Mouse (Mus musculus): ENCODE measurements around the gene Brd3os. TPM values are rescaled to one million over a fixed set of nuclear protein-coding genes. Genes with fewer than 3 reads are reported as not detected.

The Brd3os gene
- polyA plus RNA-seq, 1 experiment from 2014 or later = 3.6 TPM

- H3K27me3 ChIP-seq (ENCODE audit: control insufficient read depth, insufficient read depth, low read length) = no peaks in the 10 kb centered on the region
- ATAC-seq (replicated peaks; ENCODE audit: extremely low read depth, insufficient read depth, low FRiP score) = no peak
- H3K36me3 ChIP-seq (ENCODE audit: control insufficient read depth, insufficient read depth) = peaks cover 2% of the 10 kb centered on the region; the same call in 1 of the 2 replicates
- H3K9me3 ChIP-seq (replicated peaks; ENCODE audit: control insufficient read depth, low read length) = no peaks in the 10 kb centered on the region
- H3K4me2 ChIP-seq (ENCODE audit: low read depth, low read length) = no peak overlapping the region
- WGBS = 72% methylated on average over 3 of the region's 3 CpGs
- H3K4me1 ChIP-seq (ENCODE audit: control insufficient read depth, insufficient read depth, low read length) = peaks cover 54% of the 10 kb centered on the region
- no peak overlapping the region for H3K9ac ChIP-seq (ENCODE audit: low read length)
- no peak overlapping the region for H3K27ac ChIP-seq (ENCODE audit: low read length)
- no peak overlapping the region for H3K4me3 ChIP-seq (ENCODE audit: low read length)
Measured at GRCm38 (mm10) chr2:27469991-27470355, 27.8 kb downstream of the Brd3os start.

GRCm38 (mm10) chr2:27470535-27470934, 28.4 kb downstream of the Brd3os start:
- H3K4me2 ChIP-seq (ENCODE audit: low read depth, low read length) = no peak overlapping the region
- peaks cover 2% of the 10 kb centered on the region; the same call in 1 of the 2 replicates for H3K36me3 ChIP-seq (ENCODE audit: control insufficient read depth, insufficient read depth)
- ATAC-seq (replicated peaks; ENCODE audit: extremely low read depth, insufficient read depth, low FRiP score) = no peak
- H3K4me1 ChIP-seq (ENCODE audit: control insufficient read depth, insufficient read depth, low read length) = peaks cover 54% of the 10 kb centered on the region
- H3K9me3 ChIP-seq (replicated peaks; ENCODE audit: control insufficient read depth, low read length) = no peaks in the 10 kb centered on the region
- WGBS = 78% methylated on average over 2 of the region's 2 CpGs
- H3K27me3 ChIP-seq (ENCODE audit: control insufficient read depth, insufficient read depth, low read length) = no peaks in the 10 kb centered on the region
- no peak overlapping the region for H3K9ac ChIP-seq (ENCODE audit: low read length)
- no peak overlapping the region for H3K4me3 ChIP-seq (ENCODE audit: low read length)
- no peak overlapping the region for H3K27ac ChIP-seq (ENCODE audit: low read length)

DNA sequence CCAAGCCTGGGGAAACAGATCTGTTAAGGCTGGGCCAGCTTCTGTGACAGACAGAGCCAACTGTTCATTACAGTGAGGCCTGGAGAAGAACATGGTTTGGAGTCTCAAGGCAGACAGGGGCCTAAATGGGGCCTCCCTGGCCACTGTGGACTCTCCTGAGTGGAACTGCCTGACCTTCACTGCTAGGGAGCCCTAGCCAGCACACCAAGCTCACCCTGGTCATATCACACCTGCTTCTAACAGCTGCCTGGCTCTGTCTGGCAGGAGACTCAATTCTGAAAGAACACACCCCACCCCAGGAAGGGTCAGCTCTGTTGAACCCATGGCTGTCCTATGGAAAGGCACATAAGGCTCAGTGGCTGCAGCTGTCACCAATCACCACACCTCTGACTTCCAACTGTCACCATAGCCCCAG, 29.1 kb downstream of the Brd3os start:
- Histone ChIP-seq H3K27ac (ENCODE audit: low read length) (no peak overlapping the region), H3K9me3 (replicated peaks; ENCODE audit: control insufficient read depth, low read length) (no peaks in the 10 kb centered on the region), H3K4me3 (ENCODE audit: low read length) (no peak overlapping the region), H3K27me3 (ENCODE audit: control insufficient read depth, insufficient read depth, low read length) (no peaks in the 10 kb centered on the region), H3K36me3 (ENCODE audit: control insufficient read depth, insufficient read depth) (peaks cover 2% of the 10 kb centered on the region; the same call in 1 of the 2 replicates), H3K9ac (ENCODE audit: low read length) (no peak overlapping the region), H3K4me2 (ENCODE audit: low read depth, low read length) (no peak overlapping the region), H3K4me1 (ENCODE audit: control insufficient read depth, insufficient read depth, low read length) (peaks cover 54% of the 10 kb centered on the region)
- no peak for ATAC-seq (replicated peaks; ENCODE audit: extremely low read depth, insufficient read depth, low FRiP score)

DNA sequence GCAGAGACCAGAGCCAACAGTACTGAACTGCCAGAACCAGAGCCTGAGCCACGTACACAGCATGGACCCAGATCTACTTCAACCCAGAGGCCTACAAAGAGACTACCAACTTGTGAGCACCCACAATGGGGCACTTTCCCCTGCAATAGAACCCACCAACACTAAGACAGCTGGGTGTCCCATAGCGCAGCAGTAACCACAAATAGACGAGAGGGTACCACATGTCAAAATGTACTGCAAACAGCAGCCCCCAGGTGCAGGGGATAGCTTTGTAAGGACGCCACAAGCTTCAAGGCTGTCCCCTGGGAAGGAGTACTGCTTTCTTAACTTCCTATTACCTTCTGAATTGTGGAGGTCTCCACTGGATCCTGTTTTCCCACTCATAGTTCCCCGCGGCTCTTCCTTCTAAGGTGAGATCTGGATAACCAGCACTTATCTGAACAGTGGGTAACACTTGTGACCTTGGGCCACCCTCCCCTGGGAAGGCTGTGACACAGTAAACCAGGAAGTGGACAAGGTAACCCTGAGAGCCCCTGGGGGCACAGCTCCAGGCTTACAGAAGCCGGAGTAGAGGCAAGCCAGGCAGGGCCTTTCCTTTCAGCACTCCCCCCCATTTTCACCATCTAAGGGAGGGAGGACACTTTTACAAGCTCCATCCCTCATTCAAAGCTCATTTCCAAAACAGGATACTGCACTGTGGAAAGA, 31.1 kb downstream of the Brd3os start:
- Histone ChIP-seq H3K9me3 (replicated peaks; ENCODE audit: control insufficient read depth, low read length) (no peaks in the 10 kb centered on the region), H3K36me3 (ENCODE audit: control insufficient read depth, insufficient read depth) (no peaks in the 10 kb centered on the region), H3K4me3 (ENCODE audit: low read length) (peak overlapping the region; percentile 96), H3K4me1 (ENCODE audit: control insufficient read depth, insufficient read depth, low read length) (peaks cover 64% of the 10 kb centered on the region), H3K27ac (ENCODE audit: low read length) (peak overlapping the region; percentile 97), H3K9ac (ENCODE audit: low read length) (peak overlapping the region; percentile 97), H3K4me2 (ENCODE audit: low read depth, low read length) (peak overlapping the region; percentile 84), H3K27me3 (ENCODE audit: control insufficient read depth, insufficient read depth, low read length) (no peaks in the 10 kb centered on the region)
- ATAC-seq (replicated peaks; ENCODE audit: extremely low read depth, insufficient read depth, low FRiP score) = no peak
- 43% methylated on average over 7 of the region's 7 CpGs for WGBS

DNA sequence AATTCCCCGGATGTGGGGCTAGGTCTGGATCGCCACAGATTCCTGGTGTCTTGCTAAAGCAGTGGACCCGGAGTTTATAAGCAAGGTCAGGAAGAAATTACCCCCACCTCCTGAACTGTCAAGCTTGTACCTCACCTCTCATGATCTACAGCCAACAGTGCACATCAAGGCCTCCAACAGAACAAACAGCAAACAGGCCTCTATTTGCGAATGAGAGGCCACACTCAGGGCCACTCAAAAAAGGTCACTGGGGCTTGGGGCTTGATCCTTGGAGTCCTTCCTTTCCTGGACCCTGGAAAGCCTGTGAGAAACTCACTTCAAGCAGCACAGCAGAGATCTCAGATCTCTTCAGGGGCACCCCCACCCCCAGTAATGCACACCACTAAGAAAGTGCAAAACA, 31.8 kb downstream of the Brd3os start:
- H3K36me3 ChIP-seq (ENCODE audit: control insufficient read depth, insufficient read depth) = no peaks in the 10 kb centered on the region
- WGBS = 22% methylated on average over 4 of the region's 4 CpGs
- no peak for ATAC-seq (replicated peaks; ENCODE audit: extremely low read depth, insufficient read depth, low FRiP score)
- H3K9ac ChIP-seq (ENCODE audit: low read length) = peak overlapping the region; percentile 97
- peak overlapping the region; percentile 97 for H3K27ac ChIP-seq (ENCODE audit: low read length)
- H3K4me3 ChIP-seq (ENCODE audit: low read length) = peak overlapping the region; percentile 96
- H3K9me3 ChIP-seq (replicated peaks; ENCODE audit: control insufficient read depth, low read length) = no peaks in the 10 kb centered on the region
- H3K4me1 ChIP-seq (ENCODE audit: control insufficient read depth, insufficient read depth, low read length) = peaks cover 57% of the 10 kb centered on the region
- H3K27me3 ChIP-seq (ENCODE audit: control insufficient read depth, insufficient read depth, low read length) = no peaks in the 10 kb centered on the region
- peak overlapping the region; percentile 84 for H3K4me2 ChIP-seq (ENCODE audit: low read depth, low read length)

- WGBS = under 1% methylated on average over 84 of the region's 84 CpGs
- peak; percentile 4 for ATAC-seq (replicated peaks; ENCODE audit: extremely low read depth, insufficient read depth, low FRiP score)
- H3K4me3 ChIP-seq (ENCODE audit: low read length) = peak overlapping the region; percentile 96
- H3K4me1 ChIP-seq (ENCODE audit: control insufficient read depth, insufficient read depth, low read length) = peaks cover 48% of the 10 kb centered on the region
- H3K27ac ChIP-seq (ENCODE audit: low read length) = peak overlapping the region; percentile 97
- peak overlapping the region; percentile 97 for H3K9ac ChIP-seq (ENCODE audit: low read length)
- H3K36me3 ChIP-seq (ENCODE audit: control insufficient read depth, insufficient read depth) = no peaks in the 10 kb centered on the region
- H3K27me3 ChIP-seq (ENCODE audit: control insufficient read depth, insufficient read depth, low read length) = no peaks in the 10 kb centered on the region
- H3K4me2 ChIP-seq (ENCODE audit: low read depth, low read length) = peak overlapping the region; percentile 84
- H3K9me3 ChIP-seq (replicated peaks; ENCODE audit: control insufficient read depth, low read length) = no peaks in the 10 kb centered on the region
Measured at GRCm38 (mm10) chr2:27474621-27475484, 32.7 kb downstream of the Brd3os start.

- peak; percentile 96 for ATAC-seq (replicated peaks; ENCODE audit: extremely low read depth, insufficient read depth, low FRiP score)
- H3K9me3 ChIP-seq (replicated peaks; ENCODE audit: control insufficient read depth, low read length) = no peaks in the 10 kb centered on the region
- H3K36me3 ChIP-seq (ENCODE audit: control insufficient read depth, insufficient read depth) = no peaks in the 10 kb centered on the region
- WGBS = under 1% methylated on average over 79 of the region's 96 CpGs
- peaks cover 40% of the 10 kb centered on the region for H3K4me1 ChIP-seq (ENCODE audit: control insufficient read depth, insufficient read depth, low read length)
- H3K27ac ChIP-seq (ENCODE audit: low read length) = peak overlapping the region; percentile 97
- H3K4me3 ChIP-seq (ENCODE audit: low read length) = peak overlapping the region; percentile 96
- no peaks in the 10 kb centered on the region for H3K27me3 ChIP-seq (ENCODE audit: control insufficient read depth, insufficient read depth, low read length)
- peak overlapping the region; percentile 97 for H3K9ac ChIP-seq (ENCODE audit: low read length)
- peak overlapping the region; percentile 87 for H3K4me2 ChIP-seq (ENCODE audit: low read depth, low read length)
Measured at GRCm38 (mm10) chr2:27475495-27476302, 33.6 kb downstream of the Brd3os start.

GRCm38 (mm10) chr2:27476303-27477192, 34.4 kb downstream of the Brd3os start:
- H3K4me2 ChIP-seq (ENCODE audit: low read depth, low read length) = peak overlapping the region; percentile 87
- no peaks in the 10 kb centered on the region for H3K27me3 ChIP-seq (ENCODE audit: control insufficient read depth, insufficient read depth, low read length)
- H3K9ac ChIP-seq (ENCODE audit: low read length) = peak overlapping the region; percentile 80
- no peaks in the 10 kb centered on the region for H3K9me3 ChIP-seq (replicated peaks; ENCODE audit: control insufficient read depth, low read length)
- peak overlapping the region; percentile 96 for H3K4me3 ChIP-seq (ENCODE audit: low read length)
- H3K27ac ChIP-seq (ENCODE audit: low read length) = peak overlapping the region; percentile 97
- peaks cover 35% of the 10 kb centered on the region for H3K4me1 ChIP-seq (ENCODE audit: control insufficient read depth, insufficient read depth, low read length)
- H3K36me3 ChIP-seq (ENCODE audit: control insufficient read depth, insufficient read depth) = no peaks in the 10 kb centered on the region
- ATAC-seq (replicated peaks; ENCODE audit: extremely low read depth, insufficient read depth, low FRiP score) = no peak
- WGBS = 24% methylated on average over 11 of the region's 11 CpGs
